Mouse (Mus musculus) MEL (cell line): Measurements from ENCODE around the gene Sds. TPM values are rescaled to one million over a fixed set of nuclear protein-coding genes. Genes with fewer than 3 reads are reported as not detected.

Source experiments
- DNase-seq: peaks from one replicate; pipeline ENCODE4 v3.0.0; 2011; ENCODE audit warnings: low read depth, low spot score
- H3K27ac ChIP-seq: 2 replicates; pipeline ENCODE4 v1.5.1; 2012; ENCODE audit warnings: low read depth, mild to moderate bottlenecking, control low read depth, low read length, moderate library complexity; ENCODE audit not compliant: control insufficient read depth
- H3K27me3 ChIP-seq, 2 experiments: fragments of 150-350 bp in 1 of 2; sonication (generic) in 1 of 2; 2 replicates each; pipeline ENCODE4 v1.6.1; 2012; ENCODE audit warnings: low read length in 2 of 2, mild to moderate bottlenecking in 2 of 2, improper control_type of control experiment in 1 of 2, moderate library complexity in 1 of 2; ENCODE audit not compliant: insufficient read depth in 2 of 2, control insufficient read depth in 1 of 2
- H3K36me3 ChIP-seq, 2 experiments: 2 replicates each; pipeline ENCODE4 v1.6.1; 2012 to 2014; ENCODE audit warnings: low read length in 2 of 2, improper control_type of control experiment in 1 of 2, inconsistent platforms in 1 of 2, mild to moderate bottlenecking in 1 of 2; ENCODE audit not compliant: insufficient read depth in 2 of 2, control insufficient read depth in 1 of 2
- H3K4me1 ChIP-seq, 2 experiments: fragments of 150-350 bp in 1 of 2; sonication (generic) in 1 of 2; 2 replicates each; pipeline ENCODE4 v1.6.1; 2012; ENCODE audit warnings: low read length in 2 of 2, improper control_type of control experiment in 1 of 2, mild to moderate bottlenecking in 1 of 2; ENCODE audit not compliant: insufficient read depth in 2 of 2, control insufficient read depth in 1 of 2
- H3K4me3 ChIP-seq, 2 experiments: fragments of 150-350 bp in 1 of 2; sonication (generic) in 1 of 2; 2 replicates each; pipeline ENCODE4 v1.5.1; 2012; ENCODE audit warnings: low read depth in 2 of 2, low read length in 2 of 2, mild to moderate bottlenecking in 2 of 2, moderate library complexity in 2 of 2, control low read depth in 1 of 2, improper control_type of control experiment in 1 of 2; ENCODE audit not compliant: control insufficient read depth in 1 of 2, insufficient read depth in 1 of 2
- H3K79me2 ChIP-seq: 2 replicates; pipeline ENCODE4 v1.6.1; 2012; ENCODE audit warnings: mild to moderate bottlenecking, low read length, moderate library complexity; ENCODE audit not compliant: control insufficient read depth, poor library complexity, insufficient read depth
- H3K9ac ChIP-seq: 2 replicates; pipeline ENCODE4 v1.6.1; 2012; ENCODE audit warnings: low read depth, mild to moderate bottlenecking, control low read depth, low read length, moderate library complexity; ENCODE audit not compliant: control insufficient read depth, poor library complexity, severe bottlenecking
- H3K9me3 ChIP-seq: fragments of 150-350 bp; sonication (generic); replicated peaks from 2 replicates; pipeline ENCODE4 v1.6.1; 2012; ENCODE audit warnings: mild to moderate bottlenecking, low read length, improper control_type of control experiment, moderate library complexity; ENCODE audit not compliant: insufficient read depth
- CHD1 ChIP-seq: IDR thresholded peaks from 2 replicates; pipeline ENCODE4 v1.6.1; 2012; ENCODE audit warnings: low read depth, mild to moderate bottlenecking, inconsistent platforms, low read length, improper control_type of control experiment
- CHD2 ChIP-seq: IDR thresholded peaks from 2 replicates; pipeline ENCODE4 v1.6.1; 2011; ENCODE audit warnings: low read length, improper control_type of control experiment
- GATA1 ChIP-seq: IDR thresholded peaks from 2 replicates; pipeline ENCODE4 v1.6.1; 2011; ENCODE audit warnings: low read depth, low read length, improper control_type of control experiment
- HCFC1 ChIP-seq: IDR thresholded peaks from 2 replicates; pipeline ENCODE4 v1.6.1; 2012; ENCODE audit warnings: low read depth, mild to moderate bottlenecking, inconsistent platforms, low read length, improper control_type of control experiment, moderate library complexity
- JUND ChIP-seq: IDR thresholded peaks from 2 replicates; pipeline ENCODE4 v1.6.1; 2011; ENCODE audit warnings: low read depth, mild to moderate bottlenecking, improper control_type of control experiment, low read length
- KAT2A ChIP-seq: conservative IDR thresholded peaks from 2 replicates; pipeline ENCODE4 v1.6.1; 2012; ENCODE audit warnings: low read depth, low read length, improper control_type of control experiment, inconsistent platforms
- MAFK ChIP-seq: IDR thresholded peaks from 2 replicates; pipeline ENCODE4 v1.6.1; 2011; ENCODE audit warnings: low read depth, mild to moderate bottlenecking, low read length, improper control_type of control experiment, borderline replicate concordance
- MAX ChIP-seq: IDR thresholded peaks from 2 replicates; pipeline ENCODE4 v1.6.1; 2011; ENCODE audit warnings: low read length, improper control_type of control experiment
- MAZ ChIP-seq: IDR thresholded peaks from 2 replicates; pipeline ENCODE4 v1.6.1; 2012; ENCODE audit warnings: low read depth, mild to moderate bottlenecking, inconsistent platforms, low read length, improper control_type of control experiment
- MYB ChIP-seq: IDR thresholded peaks from 2 replicates; pipeline ENCODE4 v1.6.1; 2011; ENCODE audit warnings: mild to moderate bottlenecking, low read depth, low read length, improper control_type of control experiment
- NRF1 ChIP-seq: IDR thresholded peaks from 2 replicates; pipeline ENCODE4 v1.6.1; 2014; ENCODE audit warnings: low read depth, mild to moderate bottlenecking, inconsistent platforms, low read length, improper control_type of control experiment, moderate library complexity; ENCODE audit not compliant: poor library complexity, insufficient read depth, severe bottlenecking
- POLR2A ChIP-seq, 2 experiments: IDR thresholded peaks; 2 replicates each; pipeline ENCODE4 v1.6.1; 2011 to 2012; ENCODE audit warnings: low read length in 2 of 2, mild to moderate bottlenecking in 2 of 2, control low read depth in 1 of 2, improper control_type of control experiment in 1 of 2, low read depth in 1 of 2, moderate library complexity in 1 of 2; ENCODE audit not compliant: control insufficient read depth in 1 of 2, insufficient read depth in 1 of 2, poor library complexity in 1 of 2
- POLR2AphosphoS2 ChIP-seq: IDR thresholded peaks from 2 replicates; pipeline ENCODE4 v1.6.1; 2011; ENCODE audit warnings: low read length, improper control_type of control experiment
- POLR2AphosphoS5 ChIP-seq: IDR thresholded peaks from 2 replicates; pipeline ENCODE4 v1.6.1; 2012; ENCODE audit warnings: low read depth, borderline replicate concordance, mild to moderate bottlenecking, inconsistent platforms, low read length, moderate library complexity, mixed read lengths
- RAD21 ChIP-seq: IDR thresholded peaks from 2 replicates; pipeline ENCODE4 v1.6.1; 2011; ENCODE audit warnings: mild to moderate bottlenecking, low read depth, low read length, improper control_type of control experiment
- RCOR1 ChIP-seq: IDR thresholded peaks from 2 replicates; pipeline ENCODE4 v1.6.1; 2012; ENCODE audit warnings: low read depth, mild to moderate bottlenecking, inconsistent platforms, low read length, improper control_type of control experiment
- SIN3A ChIP-seq: IDR thresholded peaks from 2 replicates; pipeline ENCODE4 v1.6.1; 2012; ENCODE audit warnings: low read length, improper control_type of control experiment, inconsistent platforms
- SMC3 ChIP-seq: IDR thresholded peaks from 2 replicates; pipeline ENCODE4 v1.6.1; 2011; ENCODE audit warnings: low read depth, low read length, improper control_type of control experiment
- TAL1 ChIP-seq: IDR thresholded peaks from 2 replicates; pipeline ENCODE4 v1.6.1; 2012; ENCODE audit warnings: mild to moderate bottlenecking, inconsistent platforms, low read length, moderate library complexity, mixed read lengths
- TBP ChIP-seq: IDR thresholded peaks from 2 replicates; pipeline ENCODE4 v1.8.0; 2011; ENCODE audit warnings: low read depth, low read length, improper control_type of control experiment
- TCF12 ChIP-seq: IDR thresholded peaks from 2 replicates; pipeline ENCODE4 v1.6.1; 2014; ENCODE audit warnings: low read depth, mild to moderate bottlenecking, inconsistent platforms, low read length, improper control_type of control experiment, moderate library complexity
- UBTF ChIP-seq: IDR thresholded peaks from 2 replicates; pipeline ENCODE4 v1.6.1; 2012; ENCODE audit warnings: low read depth, mild to moderate bottlenecking, inconsistent platforms, low read length, improper control_type of control experiment, moderate library complexity, borderline replicate concordance; ENCODE audit not compliant: insufficient read depth
- USF1 ChIP-seq: IDR thresholded peaks from 2 replicates; pipeline ENCODE4 v1.6.1; 2014; ENCODE audit warnings: low read depth, mild to moderate bottlenecking, inconsistent platforms, low read length, improper control_type of control experiment, moderate library complexity
- ZKSCAN1 ChIP-seq: IDR thresholded peaks from 2 replicates; pipeline ENCODE4 v1.6.1; 2012; ENCODE audit warnings: low read depth, mild to moderate bottlenecking, inconsistent platforms, low read length, improper control_type of control experiment, moderate library complexity
- ZNF384 ChIP-seq: IDR thresholded peaks from 2 replicates; pipeline ENCODE4 v1.6.1; 2012; ENCODE audit warnings: low read depth, mild to moderate bottlenecking, inconsistent platforms, low read length, improper control_type of control experiment
- polyA plus RNA-seq, 2 experiments: library from polyadenylated mRNA; stranded (reverse) in 1 of 2; unstranded in 1 of 2; fragments of >175 nt in 1 of 2; fragments of >200 nt in 1 of 2; gene quantifications; 2 replicates each; pipeline versions ENCODE4 v1.2.1 to v1.2.4; 2012; ENCODE audit warnings: low replicate concordance in 2 of 2, low read depth in 1 of 2; ENCODE audit not compliant: insufficient read length in 2 of 2, insufficient read depth in 1 of 2, missing spikeins in 1 of 2
- total RNA-seq: library from RNA; depleted of rRNA; stranded (reverse); fragments of 300-350 nt; gene quantifications from 2 replicates; pipeline ENCODE4 v1.2.3, GENCODE M21; 2012

Gene Sds
- total and polyA plus RNA-seq, 3 experiments, result 0.17 TPM; not detected in 2

DNA sequence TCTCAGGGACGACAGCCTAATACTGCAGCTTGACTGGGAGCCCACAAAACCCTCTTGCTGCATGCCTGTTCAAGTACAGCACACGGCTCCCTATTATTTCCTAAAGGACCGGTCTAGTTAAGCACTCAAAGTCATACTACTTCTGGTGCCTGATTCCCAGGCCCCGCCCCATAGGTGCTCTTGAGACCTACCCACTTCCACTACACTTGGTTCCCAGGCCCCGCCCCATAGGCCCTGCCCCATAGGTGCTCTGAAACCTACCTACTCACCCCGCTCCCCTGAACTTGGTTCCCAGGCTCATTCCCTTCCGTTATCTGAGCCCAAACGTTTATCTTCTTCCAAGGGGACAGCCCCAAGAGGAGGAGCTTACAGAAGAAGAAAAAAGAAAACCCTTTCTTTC, 11.5 kb downstream of the Sds start:
- H3K4me1 ChIP-seq, result no peaks in the 10 kb centered on the region
- TF ChIP-seq TCF12, result no peak
- TF ChIP-seq HCFC1, result no peak
- no peak for TF ChIP-seq RAD21
- no peak for TF ChIP-seq ZNF384
- no peak for TF ChIP-seq NRF1
- no peak for TF ChIP-seq TAL1
- no peak for TF ChIP-seq MYB
- no peak for TF ChIP-seq POLR2AphosphoS2
- TF ChIP-seq RCOR1, result no peak
- TF ChIP-seq SIN3A, result no peak
- TF ChIP-seq MAFK, result no peak
- no peak for TF ChIP-seq GATA1
- TF ChIP-seq CHD1, result no peak
- no peak for TF ChIP-seq ZKSCAN1
- no peaks in the 10 kb centered on the region for H3K36me3 ChIP-seq
- H3K27me3 ChIP-seq, result no peaks in the 10 kb centered on the region
- no peak overlapping the region for H3K4me3 ChIP-seq
- H3K27ac ChIP-seq, result no peak overlapping the region
- H3K9me3 ChIP-seq, result no peaks in the 10 kb centered on the region
- no peak overlapping the region for H3K9ac ChIP-seq
- no peaks in the 10 kb centered on the region for H3K79me2 ChIP-seq
- DNase-seq, result no peak

DNA sequence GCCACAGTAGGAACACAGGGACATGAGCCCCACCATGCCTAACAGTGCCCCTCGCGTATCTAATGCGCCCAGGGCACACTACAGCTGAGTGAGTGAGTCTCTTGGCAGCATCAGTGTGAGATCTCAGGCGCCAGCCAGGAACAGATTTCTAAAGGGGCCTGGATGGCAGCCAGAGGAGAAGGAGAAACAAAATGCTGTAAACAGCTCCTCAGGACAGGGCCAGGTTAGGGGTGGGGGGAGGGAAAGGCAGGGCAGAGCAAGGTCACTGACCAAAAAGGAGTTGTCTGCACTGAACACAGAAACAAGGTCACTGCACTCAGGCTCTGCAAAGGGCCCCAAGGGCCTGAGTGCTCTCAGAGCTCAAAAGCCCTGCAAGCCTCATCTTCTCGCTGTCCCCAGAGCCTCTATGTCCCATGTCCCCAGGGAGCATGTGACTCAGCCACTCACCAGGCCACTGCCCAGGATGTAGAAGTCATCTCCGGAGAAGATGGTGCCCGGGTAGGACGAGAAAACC, 14.4 kb downstream of the Sds start:
- H3K36me3 ChIP-seq, result no peaks in the 10 kb centered on the region
- H3K79me2 ChIP-seq, result no peaks in the 10 kb centered on the region
- H3K9ac ChIP-seq, result no peak overlapping the region
- H3K27me3 ChIP-seq, result no peaks in the 10 kb centered on the region
- H3K27ac ChIP-seq, result no peak overlapping the region
- DNase-seq, result no peak
- no peaks in the 10 kb centered on the region for H3K9me3 ChIP-seq
- no peaks in the 10 kb centered on the region for H3K4me1 ChIP-seq
- no peak overlapping the region for H3K4me3 ChIP-seq
- TF ChIP-seq RAD21 (no peak), SIN3A (no peak), MAZ (no peak), TCF12 (no peak), GATA1 (no peak), USF1 (no peak), HCFC1 (no peak), JUND (no peak), UBTF (no peak), TBP (no peak), RCOR1 (no peak), ZKSCAN1 (no peak), KAT2A (no peak), MAX (no peak), SMC3 (no peak), POLR2A (IDR thresholded peaks at IDR 0.05; ENCODE audit: control insufficient read depth in 1 of 2, insufficient read depth in 1 of 2, low read depth in 1 of 2, low read length in 2 of 2, poor library complexity in 1 of 2) (no peak), POLR2AphosphoS5 (no peak), NRF1 (no peak), CHD2 (no peak)
